Mouse (Mus musculus): ENCODE measurements around the gene Tmem116.

DNA sequence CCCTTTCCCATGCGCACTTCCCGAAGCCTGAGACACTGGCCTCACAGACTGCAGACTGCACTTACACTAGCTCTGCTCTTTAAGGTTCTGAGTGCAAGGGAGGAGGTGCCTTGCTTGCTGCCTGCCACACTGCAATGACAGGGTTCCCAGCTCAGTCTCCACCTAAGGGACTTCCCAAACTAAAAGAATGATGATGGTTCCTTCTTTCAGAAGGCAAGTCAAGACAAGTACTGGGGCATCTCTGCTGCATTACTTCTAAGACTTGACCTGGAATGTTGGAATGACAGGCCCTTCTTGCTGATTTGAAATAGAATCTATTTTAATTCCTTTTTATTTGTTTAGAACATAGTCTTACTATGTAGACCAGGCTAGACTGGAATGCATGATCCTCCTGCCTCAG lies 85.9 kb downstream of the Tmem116 start:
- TF ChIP-seq CTCF (IDR thresholded peaks at IDR 0.05; ENCODE audit: borderline replicate concordance, extremely low read depth, insufficient read depth, insufficient read length) = no peak
- no peak for TF ChIP-seq POLR2A (IDR thresholded peaks at IDR 0.05; ENCODE audit: borderline replicate concordance, extremely low read depth, insufficient read depth, insufficient read length, poor library complexity, severe bottlenecking)

Data from brain, embryonic 14.5 days (tissue).